Mouse (Mus musculus) layer of hippocampus, postnatal 36 days (tissue): ENCODE data around the gene Patl2. TPM values are rescaled to one million over a fixed set of nuclear protein-coding genes. Genes with fewer than 3 reads are reported as not detected.

Experiments
- total RNA-seq, 2 experiments: library from RNA; stranded (reverse); gene quantifications; 2 replicates each; pipeline ENCODE4 v1.2.3; 2021

Patl2 gene
- total RNA-seq, 2 experiments from 2014 or later, result 0.12 TPM; not detected in 1

Other genes starting within 250 kb of the Patl2 start
- 10 to 100 TPM; 38.9 to 39.4 TPM for gene Ctdspl2, start 230.2 kb downstream of the Patl2 start, total RNA-seq
- under 1 TPM; 0.22 to 0.30 TPM for gene Mageb3, start 230.1 kb downstream of the Patl2 start, total RNA-seq
- gene Eif3j1, start 157.6 kb downstream of the Patl2 start, total RNA-seq, result 10 to 100 TPM; 18.4 TPM
- gene Spg11, start 67.8 kb downstream of the Patl2 start, total RNA-seq, result 10 to 100 TPM; 15.2 to 16.5 TPM
- 100 to 1,000 TPM in 1 of 2 experiments, 10 to 100 TPM in 1; 99.2 to 107 TPM for gene B2m, start 38.5 kb downstream of the Patl2 start, total RNA-seq
- not detected for gene Trim69, start 25.5 kb downstream of the Patl2 start, total RNA-seq
- not detected for gene Terb2, start 83 bp upstream of the Patl2 start, total RNA-seq
- gene Sord, start 48.6 kb upstream of the Patl2 start, total RNA-seq, result 10 to 100 TPM; 15.9 to 18.5 TPM
- under 1 TPM in 1 of 2 experiments, not detected in 1; 0.05 TPM for gene Duox2, start 112.3 kb upstream of the Patl2 start, total RNA-seq
- gene Duoxa2, start 112.7 kb upstream of the Patl2 start, total RNA-seq, result not detected
- not detected for gene Duoxa1, start 127.5 kb upstream of the Patl2 start, total RNA-seq
- not detected for gene Duox1, start 129.5 kb upstream of the Patl2 start, total RNA-seq
- gene Shf, start 183.0 kb upstream of the Patl2 start, total RNA-seq, result 10 to 100 TPM; 56.6 to 60.0 TPM
- not detected for gene Slc28a2, start 240.3 kb upstream of the Patl2 start, total RNA-seq